In the genomic region with DNA sequence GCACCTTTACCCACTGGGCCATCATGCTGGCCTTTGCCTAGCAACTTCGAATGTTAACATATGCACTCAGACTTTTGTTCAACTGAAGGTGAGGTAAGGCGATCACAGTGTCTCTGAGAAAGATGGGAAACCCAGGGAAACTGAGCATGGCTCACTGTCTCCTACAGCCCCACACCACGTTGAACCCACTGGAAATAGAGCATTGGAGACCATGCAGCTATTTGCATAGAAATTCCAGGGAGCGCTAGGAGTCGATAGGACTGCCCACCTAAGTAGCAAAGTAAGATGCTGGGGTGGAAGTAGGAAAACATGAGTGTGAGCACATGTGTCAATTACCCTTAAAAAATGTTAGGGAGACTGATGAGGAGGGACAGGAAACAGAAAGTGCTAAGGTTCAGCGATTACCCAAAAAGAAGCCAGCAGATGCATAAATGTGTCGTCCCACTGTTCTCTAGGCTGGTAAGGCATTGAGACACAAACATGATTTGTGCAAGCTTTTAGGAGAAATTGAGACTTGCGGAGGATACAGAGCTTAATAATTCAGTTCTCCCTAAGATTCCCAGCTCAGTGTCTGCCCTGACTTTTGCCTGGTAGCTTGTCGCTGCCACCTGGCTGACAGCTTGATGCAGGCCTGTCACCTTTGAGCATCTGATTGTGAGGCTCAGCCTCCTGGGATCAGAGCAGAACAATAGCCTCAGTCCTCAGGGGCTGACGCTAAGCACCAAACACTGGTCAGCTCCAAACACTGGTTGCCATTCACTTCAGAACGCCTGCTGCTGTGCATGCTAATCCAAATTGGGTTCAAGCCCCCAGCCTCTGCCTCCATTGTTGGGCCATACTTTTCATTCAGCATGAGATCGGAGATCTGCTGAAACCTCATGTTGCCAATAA, we compare ENCODE assay signal across 12 mouse cellular contexts.
DNase-seq lines count a peak whose midpoint lies in the region; ATAC-seq and TF ChIP-seq lines count a peak whose summit lies in the region.
"Had no signal": no experiment of that assay in that cellular context is flagged by ENCODE, and none has a peak within 500 bp of the region (broad histone marks: within the 10 kb centered on the region; RNA-seq: fewer than 3 reads in every experiment).

No protein-coding gene starts in this region.

- peak in 1 of 2 experiments; percentile 7 for DNase-seq in left cerebral cortex, adult 2 months (ENCODE audit: extremely low spot score in 1 of 2, low spot score in 2 of 2)
- no peak for DNase-seq in left cerebral cortex, postnatal 25 days (ENCODE audit: low spot score in 2 of 2)
- DNase-seq in embryonic facial prominence, embryonic 11.5 days (ENCODE audit: low spot score), result peak; percentile 38
- DNase-seq in hindbrain, embryonic 14.5 days (ENCODE audit: low spot score), result no peak
- no peak for DNase-seq in gastrocnemius, postnatal 25 days
- DNase-seq in kidney, postnatal 4 days, result no peak
- no peak for DNase-seq in B cell, adult 2 months
- DNase-seq: kidney, adult 9 months; liver, embryonic 13.5 days had no signal

- H3K27me3 ChIP-seq in embryonic facial prominence, embryonic 11.5 days (ENCODE audit: control insufficient read depth, insufficient read depth, low read length), result no peaks in the 10 kb centered on the region
- no peaks in the 10 kb centered on the region for H3K27me3 ChIP-seq in hindbrain, embryonic 14.5 days (ENCODE audit: control insufficient read depth, insufficient read depth, low read length)
- H3K27me3 ChIP-seq in neural tube, embryonic 12.5 days (replicated peaks), result no peaks in the 10 kb centered on the region
- H3K27me3 ChIP-seq: liver, embryonic 13.5 days; megakaryocyte, embryonic 14.5 days had no signal

- H3K36me3 ChIP-seq in embryonic facial prominence, embryonic 11.5 days (replicated peaks; ENCODE audit: control insufficient read depth, insufficient read depth, low read depth, low read length), result no peaks in the 10 kb centered on the region
- no peaks in the 10 kb centered on the region for H3K36me3 ChIP-seq in hindbrain, embryonic 14.5 days (replicated peaks; ENCODE audit: control insufficient read depth, insufficient read depth)
- H3K36me3 ChIP-seq in neural tube, embryonic 12.5 days, result no peaks in the 10 kb centered on the region
- H3K36me3 ChIP-seq: liver, embryonic 13.5 days had no signal

- WGBS in embryonic facial prominence, embryonic 11.5 days, result 31% methylated on average over 12 of the region's 12 CpGs
- 20% methylated on average over 12 of the region's 12 CpGs for WGBS in hindbrain, embryonic 14.5 days
- 32% methylated on average over 12 of the region's 12 CpGs for WGBS in neural tube, embryonic 12.5 days

- no peak overlapping the region for H3K4me2 ChIP-seq in embryonic facial prominence, embryonic 11.5 days (ENCODE audit: low read depth, low read length)
- no peak overlapping the region for H3K4me2 ChIP-seq in hindbrain, embryonic 14.5 days (replicated peaks)
- H3K4me2 ChIP-seq in neural tube, embryonic 12.5 days (replicated peaks), result no peak overlapping the region
- H3K4me2 ChIP-seq: liver, embryonic 13.5 days had no signal

- peak overlapping the region; percentile 63 for H3K27ac ChIP-seq in left cerebral cortex, adult 2 months
- H3K27ac ChIP-seq in embryonic facial prominence, embryonic 11.5 days (replicated peaks; ENCODE audit: low read depth, low read length), result no peak overlapping the region
- H3K27ac ChIP-seq in hindbrain, embryonic 14.5 days, result peak overlapping the region; percentile 71
- peak overlapping the region; percentile 66; the same call in 1 of the 2 replicates for H3K27ac ChIP-seq in neural tube, embryonic 12.5 days
- H3K27ac ChIP-seq: liver, embryonic 13.5 days; stomach, postnatal 0 days had no signal

- no peak for TF ChIP-seq CTCF in left cerebral cortex, adult 2 months (IDR thresholded peaks at IDR 0.05)

- no peak overlapping the region for H3K4me3 ChIP-seq in left cerebral cortex, adult 2 months
- no peak overlapping the region for H3K4me3 ChIP-seq in embryonic facial prominence, embryonic 11.5 days (ENCODE audit: low read depth, low read length)
- no peak overlapping the region for H3K4me3 ChIP-seq in hindbrain, embryonic 14.5 days (replicated peaks; ENCODE audit: low read length)
- no peak overlapping the region for H3K4me3 ChIP-seq in neural tube, embryonic 12.5 days
- H3K4me3 ChIP-seq: liver, embryonic 13.5 days; megakaryocyte, embryonic 14.5 days had no signal

- intact Hi-C loops in left cerebral cortex, adult 2 months (cut with DNase I), result no loop called here
- intact Hi-C loops in left cerebral cortex, postnatal 25 days (cut with DNase I), result no loop called here

- no peaks in the 10 kb centered on the region for H3K9me3 ChIP-seq in embryonic facial prominence, embryonic 11.5 days (replicated peaks; ENCODE audit: control insufficient read depth, low read length)
- no peaks in the 10 kb centered on the region; the same call in 1 of the 2 replicates for H3K9me3 ChIP-seq in hindbrain, embryonic 14.5 days (ENCODE audit: control insufficient read depth, low read length)
- peaks cover 7% of the 10 kb centered on the region; the same call in 1 of the 2 replicates for H3K9me3 ChIP-seq in neural tube, embryonic 12.5 days

- H3K9ac ChIP-seq in embryonic facial prominence, embryonic 11.5 days (replicated peaks; ENCODE audit: low read length), result no peak overlapping the region
- peak overlapping the region; percentile 28; the same call in 1 of the 2 replicates for H3K9ac ChIP-seq in hindbrain, embryonic 14.5 days
- no peak overlapping the region for H3K9ac ChIP-seq in neural tube, embryonic 12.5 days
- H3K9ac ChIP-seq: liver, embryonic 13.5 days had no signal

- ATAC-seq in embryonic facial prominence, embryonic 11.5 days (replicated peaks; ENCODE audit: insufficient number of reproducible peaks, low FRiP score, low TSS enrichment, low read depth), result peak; percentile 77
- ATAC-seq in hindbrain, embryonic 14.5 days (ENCODE audit: low FRiP score), result peak; percentile 74; the same call in 1 of the 2 replicates
- peak; percentile 62 for ATAC-seq in neural tube, embryonic 12.5 days (ENCODE audit: low FRiP score, low read depth)

- H3K4me1 ChIP-seq in embryonic facial prominence, embryonic 11.5 days (ENCODE audit: control insufficient read depth, insufficient read depth, low read length), result no peaks in the 10 kb centered on the region
- peaks cover 19% of the 10 kb centered on the region for H3K4me1 ChIP-seq in hindbrain, embryonic 14.5 days (replicated peaks; ENCODE audit: control insufficient read depth, insufficient read depth, low read length)
- peaks cover 33% of the 10 kb centered on the region for H3K4me1 ChIP-seq in neural tube, embryonic 12.5 days
- H3K4me1 ChIP-seq: liver, embryonic 13.5 days; megakaryocyte, embryonic 14.5 days had no signal
